ENCODE assay signal across 19 mouse cellular contexts in genomic region chr14:28181070-28181825, GRCm38 (mm10).
DNase-seq lines count a peak whose midpoint lies in the region; ATAC-seq and TF ChIP-seq lines count a peak whose summit lies in the region.
"Had no signal": no experiment of that assay in that cellular context is flagged by ENCODE, and none has a peak within 500 bp of the region (broad histone marks: within the 10 kb centered on the region; RNA-seq: fewer than 3 reads in every experiment).

No protein-coding gene starts in this region.

- intact Hi-C loops in heart, postnatal 25 days (cut with DNase I) = no loop called here

- no peaks in the 10 kb centered on the region for H3K27me3 ChIP-seq in lung, postnatal 0 days (replicated peaks; ENCODE audit: insufficient read depth, low read length)
- no peaks in the 10 kb centered on the region for H3K27me3 ChIP-seq in intestine, embryonic 16.5 days (replicated peaks; ENCODE audit: control insufficient read depth, insufficient read depth, low read length)
- H3K27me3 ChIP-seq: forebrain, embryonic 12.5 days; hindbrain, embryonic 12.5 days had no signal

- TF ChIP-seq EP300 in lung, postnatal 0 days (IDR thresholded peaks at IDR 0.05) = peak; percentile 69

- WGBS in lung, postnatal 0 days = 44% methylated on average over 4 of the region's 4 CpGs
- WGBS in intestine, embryonic 16.5 days = 59% methylated on average over 4 of the region's 4 CpGs

- TF ChIP-seq CTCF in lung, postnatal 0 days (IDR thresholded peaks at IDR 0.05) = no peak

- ATAC-seq in lung, postnatal 0 days = peak; percentile 48
- no peak for ATAC-seq in intestine, embryonic 16.5 days
- ATAC-seq: CD4-positive, CD25-positive, alpha-beta regulatory T cell, adult 4 months; inflammation-experienced regulatory T-cells, adult 6 months; liver, postnatal 0 days had no signal

- no peaks in the 10 kb centered on the region for H3K36me3 ChIP-seq in lung, postnatal 0 days (ENCODE audit: insufficient read depth, low read length)
- no peaks in the 10 kb centered on the region for H3K36me3 ChIP-seq in intestine, embryonic 16.5 days (ENCODE audit: control insufficient read depth, insufficient read depth, low read length)
- H3K36me3 ChIP-seq: forebrain, embryonic 12.5 days; G1E; hindbrain, embryonic 12.5 days; limb, embryonic 10.5 days had no signal

- peak; percentile 90 for DNase-seq in heart, adult 11 months
- no peak for DNase-seq in heart, postnatal 25 days (ENCODE audit: low spot score)
- DNase-seq in lung, postnatal 0 days (ENCODE audit: low spot score) = no peak
- DNase-seq in lung, adult 18-20 months = no peak
- peak; percentile 57 for DNase-seq in ZHBTc4 (ENCODE audit: low read depth, low spot score)
- peak; percentile 6 for DNase-seq in lung, postnatal 36 days
- DNase-seq: cerebellum, adult 18-20 months; cerebellum, postnatal 25 days; kidney, adult 8-10 months; kidney, postnatal 36 days; liver, postnatal 0 days had no signal

- no peak overlapping the region for H3K27ac ChIP-seq in lung, postnatal 0 days (ENCODE audit: low read length)
- H3K27ac ChIP-seq in intestine, embryonic 16.5 days (ENCODE audit: low read length) = no peak overlapping the region
- H3K27ac ChIP-seq: forebrain, embryonic 12.5 days; hindbrain, embryonic 12.5 days; left cerebral cortex, adult 2 months; limb, embryonic 10.5 days had no signal

- H3K9ac ChIP-seq in lung, postnatal 0 days (replicated peaks; ENCODE audit: low read depth) = no peak overlapping the region
- no peak overlapping the region for H3K9ac ChIP-seq in intestine, embryonic 16.5 days (ENCODE audit: low read depth, low read length)
- H3K9ac ChIP-seq: forebrain, embryonic 12.5 days; hindbrain, embryonic 12.5 days; liver, postnatal 0 days had no signal

- no peaks in the 10 kb centered on the region for H3K9me3 ChIP-seq in lung, postnatal 0 days (ENCODE audit: low read length)
- H3K9me3 ChIP-seq in intestine, embryonic 16.5 days (ENCODE audit: control insufficient read depth, low read length) = no peaks in the 10 kb centered on the region
- H3K9me3 ChIP-seq: forebrain, embryonic 12.5 days; hindbrain, embryonic 12.5 days; limb, embryonic 10.5 days had no signal

- H3K4me3 ChIP-seq in lung, postnatal 0 days (ENCODE audit: low read depth, low read length) = no peak overlapping the region
- no peak overlapping the region for H3K4me3 ChIP-seq in intestine, embryonic 16.5 days (ENCODE audit: low read length)
- H3K4me3 ChIP-seq: forebrain, embryonic 12.5 days; hindbrain, embryonic 12.5 days; left cerebral cortex, adult 2 months; limb, embryonic 10.5 days had no signal

- H3K4me1 ChIP-seq in lung, postnatal 0 days (ENCODE audit: insufficient read depth, low read depth, low read length) = no peaks in the 10 kb centered on the region
- no peaks in the 10 kb centered on the region for H3K4me1 ChIP-seq in intestine, embryonic 16.5 days (ENCODE audit: control insufficient read depth, insufficient read depth, low read length)
- H3K4me1 ChIP-seq: forebrain, embryonic 12.5 days; hindbrain, embryonic 12.5 days; limb, embryonic 10.5 days had no signal

- H3K4me2 ChIP-seq in lung, postnatal 0 days (replicated peaks; ENCODE audit: low read depth, low read length) = no peak overlapping the region
- no peak overlapping the region for H3K4me2 ChIP-seq in intestine, embryonic 16.5 days (ENCODE audit: low read depth, low read length)
- H3K4me2 ChIP-seq: forebrain, embryonic 12.5 days; hindbrain, embryonic 12.5 days had no signal

Comparison
In these comparisons a context has a peak if more than half of its experiments do, and no peak if none do; other contexts are left out.
1. DNase-seq: peak in heart, adult 11 months (single experiment), ZHBTc4 (single experiment) and lung, postnatal 36 days (single experiment); none in heart, postnatal 25 days (single experiment), lung, postnatal 0 days (single experiment) and lung, adult 18-20 months (0 of 2).